Mouse (Mus musculus) intestine, embryonic 16.5 days (tissue): ENCODE measurements around the gene Ap2s1. TPM values are rescaled to one million over a fixed set of nuclear protein-coding genes. Genes with fewer than 3 reads are reported as not detected.
A peak's percentile ranks its signal among the peaks of the same experiment; 100 is the strongest.

Experiments
- ATAC-seq: fragments of 200-750 bp; cut with Nextera tagmentation; 2 replicates; pipeline ENCODE4 v1.8.0; 2017; ENCODE audit warnings: moderate TSS enrichment, moderate library complexity
- H3K27ac ChIP-seq: fragments of 300-500 bp; sonication (generic); 2 replicates; pipeline ENCODE4 v1.5.1; 2014; ENCODE audit warnings: mild to moderate bottlenecking, low read length
- H3K27me3 ChIP-seq: fragments of 300-500 bp; sonication (generic); replicated peaks from 2 replicates; pipeline ENCODE4 v1.6.1; 2014; ENCODE audit warnings: low read length, control low read depth, mixed read lengths; ENCODE audit not compliant: control insufficient read depth, insufficient read depth
- H3K36me3 ChIP-seq: fragments of 300-500 bp; sonication (generic); 2 replicates; pipeline ENCODE4 v1.6.1; 2014; ENCODE audit warnings: low read length, control low read depth; ENCODE audit not compliant: control insufficient read depth, insufficient read depth
- H3K4me1 ChIP-seq: fragments of 300-500 bp; sonication (generic); 2 replicates; pipeline ENCODE4 v1.6.1; 2014; ENCODE audit warnings: low read length, control low read depth, mixed read lengths; ENCODE audit not compliant: control insufficient read depth, insufficient read depth
- H3K4me2 ChIP-seq: fragments of 300-500 bp; sonication (generic); 2 replicates; pipeline ENCODE4 v1.6.1; 2014; ENCODE audit warnings: low read depth, low read length, control low read depth
- H3K4me3 ChIP-seq: fragments of 300-500 bp; sonication (generic); 2 replicates; pipeline ENCODE4 v1.5.1; 2014; ENCODE audit warnings: mild to moderate bottlenecking, low read length
- H3K9ac ChIP-seq: fragments of 300-500 bp; sonication (generic); 2 replicates; pipeline ENCODE4 v1.6.1; 2014; ENCODE audit warnings: low read depth, low read length
- H3K9me3 ChIP-seq: fragments of 300-500 bp; sonication (generic); 2 replicates; pipeline ENCODE4 v1.6.1; 2016; ENCODE audit warnings: low read length, control low read depth; ENCODE audit not compliant: control insufficient read depth
- WGBS: fragments of 180-500 bp; shearing (Covaris S2); extraction: QIAGEN DNeasy Blood & Tissue Kit; methylation state at CpG from one replicate; pipeline ENCODE4 v1.1.7; 2014; 5-methylcytosine and 5-hydroxymethylcytosine counted together
- polyA plus RNA-seq: library from polyadenylated mRNA; unstranded; fragments of >200 nt; fragmentation: Nextera tagmentation; extraction: Ambion mirVana; gene quantifications from 2 replicates; pipeline ENCODE4 v1.2.1, GENCODE M21; 2015

The Ap2s1 gene
- polyA plus RNA-seq, 1 experiment from 2014 or later: 271 TPM

- peaks cover 3% of the 10 kb centered on the region; the same call in 1 of the 2 replicates for H3K4me1 ChIP-seq
- H3K27me3 ChIP-seq: no peaks in the 10 kb centered on the region
- no peaks in the 10 kb centered on the region for H3K9me3 ChIP-seq
- 83% methylated on average over 7 of the region's 7 CpGs for WGBS
- no peak overlapping the region for H3K27ac ChIP-seq
- no peaks in the 10 kb centered on the region for H3K36me3 ChIP-seq
- H3K4me3 ChIP-seq: no peak overlapping the region
- no peak overlapping the region for H3K4me2 ChIP-seq
- H3K9ac ChIP-seq: no peak overlapping the region
- ATAC-seq: no peak
Observed at GRCm38 (mm10) chr7:16763463-16764218, 25.4 kb downstream of the Ap2s1 start.

GRCm38 (mm10) chr7:16766443-16766842 is 28.2 kb downstream of the Ap2s1 start:
- H3K9me3 ChIP-seq: peaks cover 8% of the 10 kb centered on the region
- H3K4me1 ChIP-seq: no peaks in the 10 kb centered on the region
- no peaks in the 10 kb centered on the region for H3K27me3 ChIP-seq
- no peak overlapping the region for H3K27ac ChIP-seq
- no peak overlapping the region for H3K9ac ChIP-seq
- no peaks in the 10 kb centered on the region for H3K36me3 ChIP-seq
- WGBS: 51% methylated on average over 2 of the region's 2 CpGs
- H3K4me3 ChIP-seq: no peak overlapping the region
- H3K4me2 ChIP-seq: no peak overlapping the region
- no peak for ATAC-seq

GRCm38 (mm10) chr7:16775888-16776287 is 37.7 kb downstream of the Ap2s1 start:
- H3K9ac ChIP-seq: no peak overlapping the region
- 0 out of 2 replicates have a peak, but pooled peaks have one; percentile 9 for ATAC-seq
- 50% methylated on average over 5 of the region's 5 CpGs for WGBS

GRCm38 (mm10) chr7:16780076-16780475 is 41.9 kb downstream of the Ap2s1 start:
- Histone ChIP-seq H3K4me1 (peaks cover 22% of the 10 kb centered on the region; the same call in 1 of the 2 replicates), H3K27me3 (no peaks in the 10 kb centered on the region), H3K9ac (no peak overlapping the region), H3K4me3 (no peak overlapping the region), H3K4me2 (no peak overlapping the region), H3K27ac (no peak overlapping the region), H3K9me3 (no peaks in the 10 kb centered on the region), H3K36me3 (no peaks in the 10 kb centered on the region)
- no peak for ATAC-seq
- 63% methylated on average over 5 of the region's 5 CpGs for WGBS

More at GRCm38 (mm10) chr7:16775888-16776287, 37.7 kb downstream of the Ap2s1 start:
- Histone ChIP-seq H3K27me3 (no peaks in the 10 kb centered on the region), H3K27ac (no peak overlapping the region), H3K9me3 (peaks cover 5% of the 10 kb centered on the region; the same call in 1 of the 2 replicates), H3K4me1 (no peaks in the 10 kb centered on the region; the same call in 1 of the 2 replicates), H3K36me3 (no peaks in the 10 kb centered on the region), H3K4me2 (no peak overlapping the region), H3K4me3 (no peak overlapping the region)

GRCm38 (mm10) chr7:16780825-16781554 is 42.8 kb downstream of the Ap2s1 start, which contains the start of gene Slc1a5:
TSS of gene Slc1a5 (plus strand) at chr7:16781340.
- Histone ChIP-seq H3K4me3 (peak within 1 kb of the TSS; percentile 78), H3K4me2 (peak within 1 kb of the TSS; percentile 97), H3K27me3 (no peaks in the 10 kb centered on the region), H3K36me3 (no peaks in the 10 kb centered on the region), H3K27ac (peak within 1 kb of the TSS; percentile 68), H3K9ac (peak within 1 kb of the TSS; percentile 82), H3K4me1 (peaks cover 25% of the 10 kb centered on the region; the same call in 1 of the 2 replicates), H3K9me3 (no peaks in the 10 kb centered on the region)
- peak; percentile 76 for ATAC-seq
- WGBS: 3% methylated on average over 34 of the region's 34 CpGs

GRCm38 (mm10) chr7:16781555-16781815 is 43.3 kb downstream of the Ap2s1 start:
- peaks cover 25% of the 10 kb centered on the region; the same call in 1 of the 2 replicates for H3K4me1 ChIP-seq
- no peaks in the 10 kb centered on the region for H3K27me3 ChIP-seq
- peak overlapping the region; percentile 68 for H3K27ac ChIP-seq
- no peaks in the 10 kb centered on the region for H3K36me3 ChIP-seq
- no peaks in the 10 kb centered on the region for H3K9me3 ChIP-seq
- peak overlapping the region; percentile 78 for H3K4me3 ChIP-seq
- peak; percentile 51 for ATAC-seq
- peak overlapping the region; percentile 82 for H3K9ac ChIP-seq
- peak overlapping the region; percentile 97 for H3K4me2 ChIP-seq
- WGBS: 0% methylated on average over 10 of the region's 10 CpGs

- Histone ChIP-seq H3K36me3 (no peaks in the 10 kb centered on the region), H3K27me3 (no peaks in the 10 kb centered on the region), H3K4me3 (peak overlapping the region; percentile 78), H3K4me2 (peak overlapping the region; percentile 97), H3K4me1 (peaks cover 25% of the 10 kb centered on the region; the same call in 1 of the 2 replicates), H3K9ac (peak overlapping the region; percentile 82), H3K27ac (peak overlapping the region; percentile 68), H3K9me3 (no peaks in the 10 kb centered on the region)
- WGBS: under 1% methylated on average over 60 of the region's 60 CpGs
- peak; percentile 19 for ATAC-seq
Observed at GRCm38 (mm10) chr7:16781816-16782554, 43.8 kb downstream of the Ap2s1 start.

GRCm38 (mm10) chr7:16782555-16783125 is 44.4 kb downstream of the Ap2s1 start:
- Histone ChIP-seq H3K27ac (no peak overlapping the region), H3K4me2 (peak overlapping the region; percentile 97), H3K27me3 (no peaks in the 10 kb centered on the region), H3K4me3 (peak overlapping the region; percentile 78), H3K4me1 (peaks cover 25% of the 10 kb centered on the region; the same call in 1 of the 2 replicates), H3K36me3 (no peaks in the 10 kb centered on the region), H3K9ac (peak overlapping the region; percentile 82), H3K9me3 (no peaks in the 10 kb centered on the region)
- 10% methylated on average over 11 of the region's 11 CpGs for WGBS
- ATAC-seq: no peak
